Mouse (Mus musculus) retina, postnatal 7 days (tissue): ENCODE data around the gene Auts2.

Experiments used
- DNase-seq: peaks from one replicate; pipeline ENCODE4 v3.0.0-alpha.2; 2012; ENCODE audit warnings: low read depth, low spot score

Auts2 gene

DNA sequence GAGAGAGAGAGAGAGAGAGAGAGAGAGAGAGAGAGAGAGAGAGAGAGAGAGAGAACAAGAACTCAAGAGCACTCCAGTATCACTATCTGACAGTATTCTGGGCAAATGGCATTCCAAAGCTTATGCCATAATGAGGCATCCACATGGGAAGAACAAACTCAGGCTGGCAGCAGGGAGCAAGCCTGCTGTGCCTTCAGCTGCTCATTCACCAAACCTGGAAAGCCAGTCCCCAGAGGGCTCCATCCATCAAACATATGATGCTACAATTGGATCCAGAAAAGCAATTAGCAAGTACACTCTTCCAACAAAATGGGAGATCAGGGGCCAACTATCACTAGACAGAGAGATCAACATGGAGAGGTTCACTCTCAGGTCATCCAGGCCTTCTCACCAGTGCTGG is 531.3 kb downstream of the Auts2 start:
- no peak for DNase-seq

- DNase-seq = no peak
Measured at GRCm38 (mm10) chr5:132008703-132009222, 534.4 kb downstream of the Auts2 start.

- no peak for DNase-seq
Measured at GRCm38 (mm10) chr5:132007907-132008306, 535.2 kb downstream of the Auts2 start.

DNA sequence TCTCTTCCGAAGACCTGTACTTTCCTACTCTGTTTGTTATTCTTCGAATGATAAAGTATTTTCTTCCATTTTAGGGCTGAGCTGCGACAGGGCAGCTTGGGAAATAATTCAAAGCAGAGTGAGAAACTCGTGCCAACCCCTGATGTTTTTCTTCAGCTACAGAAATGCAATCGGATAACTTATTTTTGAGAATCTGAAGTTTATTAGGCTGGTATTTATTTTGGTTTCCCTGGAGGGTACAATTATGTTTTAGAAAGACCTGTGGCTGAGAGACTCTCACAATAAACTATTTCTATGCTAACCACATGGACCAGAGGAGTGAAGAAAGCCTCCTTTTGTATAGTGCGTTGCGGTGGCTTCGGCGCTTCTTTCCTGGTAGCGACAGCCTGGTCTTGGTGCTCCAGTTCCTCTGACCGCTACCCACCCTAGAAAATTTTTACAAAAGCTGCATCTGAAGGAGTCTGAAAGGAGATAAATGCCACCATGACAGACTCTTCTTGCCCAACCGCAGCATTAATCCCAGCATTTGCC is 550.4 kb downstream of the Auts2 start:
- DNase-seq = no peak

GRCm38 (mm10) chr5:131992268-131992667 is 550.9 kb downstream of the Auts2 start:
- no peak for DNase-seq

DNA sequence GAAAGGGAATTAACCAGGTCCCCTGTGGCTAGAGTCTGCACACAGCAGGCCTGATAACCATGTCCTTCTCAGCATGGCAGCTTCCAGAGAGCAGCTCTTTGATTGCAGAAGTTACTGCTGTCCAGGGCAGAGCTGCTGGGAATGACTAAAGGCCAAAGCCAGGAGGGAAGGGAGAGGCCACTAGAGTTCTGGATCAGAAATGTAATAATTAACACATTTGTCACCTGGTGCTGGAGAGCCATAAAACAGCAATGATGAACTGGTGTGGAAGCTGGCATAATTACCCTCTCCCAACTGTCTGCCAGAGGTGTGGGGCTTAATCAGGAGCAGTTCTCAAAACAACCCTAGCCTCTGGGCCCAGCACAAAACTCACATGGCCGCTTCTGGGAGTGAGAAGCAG is 552.6 kb downstream of the Auts2 start:
- DNase-seq = no peak

- no peak for DNase-seq
Measured at GRCm38 (mm10) chr5:131981451-131981850, 561.7 kb downstream of the Auts2 start.

GRCm38 (mm10) chr5:131978939-131979338 is 564.2 kb downstream of the Auts2 start:
- no peak for DNase-seq

DNA sequence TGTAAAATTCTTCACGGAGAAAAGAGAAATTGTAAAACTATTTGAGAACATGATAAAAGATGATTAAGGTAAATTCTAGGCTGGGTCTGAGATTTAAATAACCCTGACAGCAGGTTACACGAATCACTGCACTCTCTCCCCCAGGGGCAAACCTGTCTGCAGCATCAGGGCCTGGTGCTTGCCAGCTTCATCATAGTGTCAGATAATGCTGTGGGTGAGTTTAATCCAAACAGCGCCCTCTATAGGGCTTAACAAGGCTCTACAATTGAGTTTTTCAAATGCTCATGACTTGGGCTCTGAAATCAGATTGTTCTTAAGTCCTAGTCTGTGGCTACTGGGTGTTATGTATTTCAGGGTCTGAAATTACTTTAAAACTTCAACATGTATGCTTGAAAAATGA is 565.6 kb downstream of the Auts2 start:
- no peak for DNase-seq

- no peak for DNase-seq
Measured at GRCm38 (mm10) chr5:131971901-131972300, 571.2 kb downstream of the Auts2 start.

DNA sequence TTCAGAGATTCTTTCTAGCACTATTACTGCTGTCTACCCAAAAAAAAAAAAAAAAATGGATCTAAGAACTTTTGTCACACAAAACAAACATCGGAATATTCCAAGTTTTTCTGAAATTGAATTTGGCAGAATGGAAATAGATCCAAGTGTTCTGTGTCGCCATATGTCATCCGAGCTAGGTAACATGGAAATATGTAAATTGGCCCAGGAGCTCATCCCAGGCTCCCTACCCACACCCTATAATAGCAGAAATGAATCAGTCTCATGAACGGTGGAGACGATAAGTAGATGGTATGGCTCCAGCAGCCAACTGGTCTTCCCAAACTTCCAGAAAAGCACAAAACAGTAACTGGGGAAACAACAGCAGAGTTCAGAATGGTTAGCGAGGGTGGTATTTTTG is 577.6 kb downstream of the Auts2 start:
- no peak for DNase-seq

DNA sequence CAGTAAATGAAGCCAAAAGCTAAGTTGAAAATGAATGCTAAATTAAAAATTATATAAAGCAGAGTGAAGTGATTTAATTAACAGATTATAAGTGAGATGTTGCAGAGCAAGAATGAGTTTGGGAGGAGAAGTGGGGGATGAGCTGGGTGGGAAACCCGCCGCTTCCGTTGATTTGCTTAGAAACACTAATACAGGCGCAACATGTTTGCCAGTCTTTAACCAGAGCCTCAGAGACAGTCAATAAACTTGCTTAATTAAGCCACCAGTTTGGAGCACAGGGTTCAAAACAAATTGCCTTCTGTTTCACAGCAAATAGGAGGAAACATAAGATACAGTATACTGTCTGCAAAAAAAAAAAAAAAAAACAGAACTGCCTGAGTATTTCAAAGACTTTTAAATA is 579.6 kb downstream of the Auts2 start:
- DNase-seq = no peak

DNA sequence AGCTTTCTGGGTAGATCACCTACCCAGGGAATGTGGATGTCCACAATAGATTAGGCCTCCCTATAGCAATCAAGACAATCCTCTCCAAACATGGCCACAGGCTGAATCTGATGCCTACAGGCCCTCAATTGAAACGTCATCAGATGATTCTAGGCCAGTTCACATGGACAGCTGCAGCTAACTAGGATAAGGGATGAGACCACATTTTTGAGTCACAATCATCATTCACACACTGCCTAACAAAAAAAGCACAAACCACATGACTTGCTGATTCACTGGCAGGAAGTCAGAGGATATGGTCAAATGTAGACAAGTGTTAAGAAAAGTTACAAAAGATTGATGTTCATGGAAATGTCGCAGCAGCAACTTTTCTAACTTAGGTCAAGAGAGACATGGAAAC is 581.3 kb downstream of the Auts2 start:
- no peak for DNase-seq

GRCm38 (mm10) chr5:131960432-131960831 is 582.7 kb downstream of the Auts2 start:
- DNase-seq = no peak

GRCm38 (mm10) chr5:131956998-131957397 is 586.1 kb downstream of the Auts2 start:
- no peak for DNase-seq

- no peak for DNase-seq
Measured at GRCm38 (mm10) chr5:131956090-131956489, 587.1 kb downstream of the Auts2 start.

GRCm38 (mm10) chr5:131955227-131956016 is 587.7 kb downstream of the Auts2 start:
- DNase-seq = no peak

DNA sequence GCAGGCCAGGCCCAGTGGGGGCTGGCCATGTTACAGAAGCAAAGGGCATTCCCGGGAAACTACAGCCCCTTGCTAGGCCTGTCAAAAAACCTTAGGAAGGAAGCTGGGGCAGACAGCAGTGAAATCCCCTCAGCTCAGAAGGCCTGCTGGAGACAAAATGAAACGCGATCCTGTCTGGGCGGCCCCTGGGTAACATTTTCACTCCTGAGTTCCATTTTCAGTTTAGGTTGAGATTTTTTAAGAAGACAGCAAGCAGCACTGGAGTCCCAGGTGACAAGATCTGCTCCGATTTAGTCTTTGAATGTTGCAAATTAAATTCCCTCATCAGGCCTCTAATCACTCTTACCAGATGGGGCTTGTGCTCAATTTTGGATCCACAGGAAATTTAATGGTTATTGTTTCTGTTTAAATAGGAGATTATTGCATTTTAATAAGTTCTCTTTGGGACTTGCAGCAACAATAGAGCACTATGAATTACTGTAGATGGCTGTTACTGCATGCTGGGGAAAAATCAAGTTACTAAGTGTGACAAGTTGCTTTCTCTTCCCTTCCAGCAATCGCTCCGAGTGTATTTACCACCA is 594.5 kb downstream of the Auts2 start:
- DNase-seq = no peak

DNA sequence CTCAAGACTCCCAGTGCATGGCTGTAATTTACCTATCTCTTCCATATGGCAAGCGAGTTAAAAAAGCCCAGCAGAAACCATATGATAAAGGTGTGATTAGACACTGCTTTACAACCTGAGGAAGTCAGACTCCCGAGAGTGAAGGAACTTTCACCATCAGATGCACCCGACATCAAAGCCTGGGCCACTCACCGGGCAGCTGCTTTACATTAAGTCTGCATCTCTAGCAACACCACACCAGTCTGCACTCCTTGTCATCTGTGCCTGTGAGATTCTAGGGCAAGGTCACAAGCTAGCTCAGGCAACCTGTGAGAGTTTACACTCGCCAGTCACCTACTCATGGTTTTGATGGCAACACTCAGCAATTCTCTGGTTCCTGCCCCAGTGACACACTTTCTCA is 596.3 kb downstream of the Auts2 start:
- no peak for DNase-seq

DNA sequence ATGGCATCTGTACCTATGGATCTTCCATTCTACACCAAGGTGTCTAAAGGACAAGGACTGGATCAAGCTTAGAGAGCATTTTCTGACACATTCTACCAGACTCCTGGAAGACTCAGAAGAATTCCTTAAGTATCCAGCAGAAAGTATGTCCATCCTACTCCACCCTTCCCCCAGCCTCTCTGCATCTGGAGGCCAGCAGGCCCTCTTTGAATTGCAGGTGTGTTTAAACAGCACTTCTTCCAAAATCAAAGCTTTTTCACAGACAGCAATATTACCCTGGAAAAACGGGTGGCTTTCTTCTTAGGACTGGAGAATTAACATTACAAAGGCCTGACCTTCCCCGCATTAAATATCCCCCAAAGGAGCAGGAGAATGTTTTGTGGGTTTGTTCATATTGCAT is 598.4 kb downstream of the Auts2 start:
- no peak for DNase-seq

- no peak for DNase-seq
Measured at GRCm38 (mm10) chr5:131928696-131929095, 614.4 kb downstream of the Auts2 start.

DNA sequence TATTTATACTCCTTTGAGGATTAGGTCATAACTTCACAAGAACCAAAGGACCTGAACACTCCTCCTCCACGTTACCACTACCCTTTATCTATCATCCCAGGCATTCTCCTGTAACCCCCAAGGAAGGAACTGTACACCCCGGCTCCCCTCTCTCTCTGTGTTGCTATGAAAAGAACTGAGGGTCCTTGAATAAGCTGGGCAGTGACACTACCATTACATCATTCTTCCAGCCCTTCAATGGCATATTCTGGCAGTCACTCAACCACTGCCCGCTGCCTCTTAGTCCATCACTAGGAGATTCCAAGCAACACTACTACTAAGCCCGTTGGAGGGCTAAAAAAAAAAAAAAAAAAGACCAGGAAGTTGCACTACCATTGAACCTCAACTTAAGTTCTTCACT is 620.4 kb downstream of the Auts2 start:
- no peak for DNase-seq

DNA sequence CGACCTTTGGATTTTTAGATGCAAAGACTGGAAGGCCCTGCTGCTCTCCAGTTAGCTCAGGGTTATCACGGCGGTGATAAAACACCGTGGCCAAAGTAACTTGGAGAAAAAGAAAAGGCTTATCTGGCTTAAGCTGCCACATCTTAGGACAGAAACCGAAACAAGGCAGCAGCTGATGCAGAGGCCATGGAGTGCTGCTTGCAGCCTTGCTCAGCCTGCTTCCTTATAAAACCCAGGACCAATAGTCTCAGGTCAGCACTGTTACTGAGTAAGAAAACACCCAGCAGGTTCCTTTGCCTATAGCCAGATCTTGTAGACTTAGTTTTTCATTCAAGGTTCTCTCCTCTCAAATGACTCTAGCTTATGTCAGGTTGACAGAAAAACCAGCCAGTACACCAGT is 621.0 kb downstream of the Auts2 start:
- no peak for DNase-seq
